Mouse (Mus musculus): Measurements from ENCODE around the gene C1ql4. TPM values are rescaled to one million over a fixed set of nuclear protein-coding genes. Genes with fewer than 3 reads are reported as not detected.
A peak's percentile ranks its signal among the peaks of the same experiment; 100 is the strongest.

C1ql4 gene
- polyA plus RNA-seq, 1 experiment from 2014 or later = 1.3 TPM

DNA sequence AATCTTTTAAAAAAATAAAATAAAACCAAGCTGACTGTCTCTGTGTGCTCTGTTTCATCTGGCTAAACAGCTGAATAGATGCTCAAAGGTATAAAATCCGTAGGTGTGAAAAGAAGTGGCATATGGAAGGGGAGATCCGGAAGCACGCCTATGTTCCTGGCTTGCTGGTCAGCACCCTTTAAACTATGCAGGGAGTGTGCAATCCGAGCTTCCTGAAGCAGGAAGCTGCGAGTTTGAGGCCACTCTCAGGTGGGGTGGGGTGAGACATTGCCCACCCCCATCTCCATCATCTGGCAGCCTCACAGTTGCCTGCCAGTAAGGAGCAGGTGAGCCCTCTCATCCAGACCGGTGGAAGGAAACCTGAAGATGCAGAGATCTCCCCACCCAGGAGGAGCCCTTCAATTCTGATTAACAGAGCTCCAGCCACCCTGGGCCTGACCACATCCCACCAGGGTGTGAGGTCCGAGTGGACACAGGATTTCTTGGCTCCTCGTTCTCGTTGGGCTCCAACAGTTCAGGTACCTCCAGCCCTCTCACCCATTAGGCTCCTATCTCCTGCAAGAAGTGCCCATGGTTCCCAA is 13.5 kb downstream of the C1ql4 start, which contains the start of gene Troap:
Gene Troap, plus strand, starts transcription at position 557 of the 581 bp plus-strand sequence.
- Histone ChIP-seq H3K27me3 (ENCODE audit: control insufficient read depth, insufficient read depth, low read length) (no peaks in the 10 kb centered on the region), H3K4me1 (ENCODE audit: control insufficient read depth, insufficient read depth, low read length) (peaks cover 15% of the 10 kb centered on the region), H3K9ac (ENCODE audit: low read depth, low read length) (peak within 1 kb of the TSS; percentile 74), H3K9me3 (ENCODE audit: control insufficient read depth, low read length) (no peaks in the 10 kb centered on the region), H3K4me2 (replicated peaks; ENCODE audit: low read depth, low read length) (peak within 1 kb of the TSS; percentile 79), H3K27ac (ENCODE audit: low read depth, low read length) (peak within 1 kb of the TSS; percentile 98), H3K36me3 (ENCODE audit: control insufficient read depth, insufficient read depth, low read length) (peaks cover 20% of the 10 kb centered on the region), H3K4me3 (ENCODE audit: low read length) (peak within 1 kb of the TSS; percentile 64)
- ATAC-seq (ENCODE audit: low FRiP score, low TSS enrichment) = peak; percentile 40
- WGBS = 18% methylated on average over 9 of the region's 9 CpGs

DNA sequence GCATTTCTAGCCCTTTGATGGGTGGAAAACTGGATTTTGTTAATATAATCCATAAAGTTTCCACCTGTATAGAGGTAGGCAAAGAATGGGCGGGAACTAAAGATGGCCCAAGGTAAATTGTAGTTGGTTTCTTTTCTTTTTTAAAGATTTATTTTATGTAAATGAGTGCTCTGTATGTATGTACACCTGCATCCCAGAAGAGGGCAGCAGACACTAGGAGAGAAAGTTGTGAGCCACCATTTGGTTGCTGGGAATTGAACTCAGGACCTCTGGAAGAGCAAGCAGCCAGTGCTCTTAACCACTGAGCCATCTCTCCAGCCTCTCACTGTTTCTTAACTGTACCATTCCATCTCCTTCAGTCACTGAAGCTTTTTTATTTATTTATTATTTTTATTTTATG is 15.6 kb downstream of the C1ql4 start:
- H3K36me3 ChIP-seq (ENCODE audit: control insufficient read depth, insufficient read depth, low read length) = peaks cover 3% of the 10 kb centered on the region
- no peak overlapping the region for H3K4me2 ChIP-seq (replicated peaks; ENCODE audit: low read depth, low read length)
- H3K4me1 ChIP-seq (ENCODE audit: control insufficient read depth, insufficient read depth, low read length) = peaks cover 15% of the 10 kb centered on the region
- H3K4me3 ChIP-seq (ENCODE audit: low read length) = no peak overlapping the region
- H3K27ac ChIP-seq (ENCODE audit: low read depth, low read length) = no peak overlapping the region
- H3K9ac ChIP-seq (ENCODE audit: low read depth, low read length) = no peak overlapping the region
- no peaks in the 10 kb centered on the region for H3K9me3 ChIP-seq (ENCODE audit: control insufficient read depth, low read length)
- H3K27me3 ChIP-seq (ENCODE audit: control insufficient read depth, insufficient read depth, low read length) = no peaks in the 10 kb centered on the region
- 90% methylated on average over 1 of the region's 1 CpGs for WGBS
- no peak for ATAC-seq (ENCODE audit: low FRiP score, low TSS enrichment)

DNA sequence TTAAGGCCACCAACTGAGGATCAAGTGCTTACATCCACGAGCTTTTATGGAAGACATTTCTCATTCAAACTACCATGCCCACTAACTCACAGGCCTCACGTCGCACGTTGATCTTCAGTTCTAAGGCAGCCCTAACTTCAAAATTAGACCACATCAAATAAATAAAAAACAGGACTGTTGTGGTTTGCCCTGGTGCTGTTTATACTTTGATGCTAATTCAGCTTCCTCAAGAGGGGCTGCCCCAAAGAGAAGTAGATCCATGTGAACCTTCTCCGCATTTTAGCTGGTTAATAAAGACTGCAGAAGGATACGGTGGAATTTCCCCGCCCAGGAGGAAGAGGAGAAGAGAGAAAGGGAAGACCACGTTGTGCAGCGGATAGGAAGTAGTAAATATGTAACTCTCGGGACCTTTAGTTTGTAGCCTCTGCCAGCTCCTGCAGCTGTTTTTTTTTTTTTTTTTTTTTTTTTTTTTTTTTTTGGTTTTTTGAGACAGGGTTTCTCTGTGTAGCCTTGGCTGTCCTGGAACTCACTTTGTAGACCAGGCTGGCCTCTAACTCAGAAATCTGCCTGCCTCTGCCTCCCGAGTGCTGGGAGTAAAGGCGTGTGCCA is 22.0 kb downstream of the C1ql4 start:
- Histone ChIP-seq H3K9ac (ENCODE audit: low read depth, low read length) (no peak overlapping the region), H3K4me1 (ENCODE audit: control insufficient read depth, insufficient read depth, low read length) (no peaks in the 10 kb centered on the region), H3K4me2 (replicated peaks; ENCODE audit: low read depth, low read length) (no peak overlapping the region), H3K4me3 (ENCODE audit: low read length) (no peak overlapping the region), H3K9me3 (ENCODE audit: control insufficient read depth, low read length) (no peaks in the 10 kb centered on the region), H3K27ac (ENCODE audit: low read depth, low read length) (no peak overlapping the region), H3K27me3 (ENCODE audit: control insufficient read depth, insufficient read depth, low read length) (peaks cover 7% of the 10 kb centered on the region; the same call in 1 of the 2 replicates), H3K36me3 (ENCODE audit: control insufficient read depth, insufficient read depth, low read length) (no peaks in the 10 kb centered on the region)
- ATAC-seq (ENCODE audit: low FRiP score, low TSS enrichment) = no peak
- whole genome bisulfite sequencing = 81% methylated on average over 12 of the region's 12 CpGs

DNA sequence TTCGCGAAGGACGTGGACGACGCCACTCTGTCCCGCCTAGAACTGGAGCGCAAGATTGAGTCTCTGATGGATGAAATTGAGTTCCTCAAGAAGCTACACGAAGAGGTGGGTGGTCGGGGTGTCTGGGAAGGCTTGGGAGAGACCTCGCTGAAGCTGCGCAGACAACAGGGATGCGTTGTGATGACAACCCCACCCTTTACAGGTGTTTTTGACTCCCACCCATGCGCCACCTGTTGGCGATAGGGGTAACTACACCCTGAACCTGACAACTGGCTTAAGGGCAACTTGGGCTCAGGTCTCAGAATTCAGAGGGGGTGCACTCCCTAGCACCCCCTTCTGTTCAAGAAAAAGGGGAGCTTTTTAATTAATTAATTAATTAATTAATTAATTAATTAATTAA is 31.3 kb downstream of the C1ql4 start:
- Histone ChIP-seq H3K27me3 (ENCODE audit: control insufficient read depth, insufficient read depth, low read length) (peaks cover 65% of the 10 kb centered on the region), H3K27ac (ENCODE audit: low read depth, low read length) (no peak overlapping the region), H3K4me2 (replicated peaks; ENCODE audit: low read depth, low read length) (no peak overlapping the region), H3K9ac (ENCODE audit: low read depth, low read length) (no peak overlapping the region), H3K36me3 (ENCODE audit: control insufficient read depth, insufficient read depth, low read length) (no peaks in the 10 kb centered on the region), H3K4me3 (ENCODE audit: low read length) (no peak overlapping the region; the same call in 1 of the 2 replicates), H3K9me3 (ENCODE audit: control insufficient read depth, low read length) (no peaks in the 10 kb centered on the region), H3K4me1 (ENCODE audit: control insufficient read depth, insufficient read depth, low read length) (peaks cover 17% of the 10 kb centered on the region)
- no peak for ATAC-seq (ENCODE audit: low FRiP score, low TSS enrichment)
- 5% methylated on average over 14 of the region's 14 CpGs for WGBS

DNA sequence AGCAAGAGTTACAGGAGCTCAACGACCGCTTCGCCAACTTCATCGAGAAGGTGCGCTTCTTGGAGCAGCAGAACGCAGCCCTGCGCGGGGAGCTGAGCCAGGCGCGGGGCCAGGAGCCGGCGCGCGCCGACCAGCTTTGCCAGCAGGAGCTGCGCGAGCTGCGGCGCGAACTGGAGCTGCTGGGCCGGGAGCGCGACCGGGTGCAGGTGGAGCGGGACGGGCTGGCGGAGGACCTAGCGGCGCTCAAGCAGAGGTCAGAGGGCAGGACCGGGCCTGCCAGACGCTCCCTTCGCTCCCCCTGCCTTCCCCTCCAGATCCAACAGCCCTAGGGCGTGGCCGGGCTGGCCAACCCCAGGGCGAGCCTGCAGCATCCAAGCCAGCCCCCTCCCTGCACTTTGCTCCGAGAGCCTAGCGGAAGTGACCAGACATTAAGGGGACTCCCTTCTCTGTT is 32.1 kb downstream of the C1ql4 start:
- WGBS = under 1% methylated on average over 34 of the region's 37 CpGs
- no peaks in the 10 kb centered on the region for H3K9me3 ChIP-seq (ENCODE audit: control insufficient read depth, low read length)
- ATAC-seq (ENCODE audit: low FRiP score, low TSS enrichment) = peak; percentile 45
- H3K27me3 ChIP-seq (ENCODE audit: control insufficient read depth, insufficient read depth, low read length) = peaks cover 62% of the 10 kb centered on the region
- peak overlapping the region; percentile 37; the same call in 1 of the 2 replicates for H3K9ac ChIP-seq (ENCODE audit: low read depth, low read length)
- H3K4me1 ChIP-seq (ENCODE audit: control insufficient read depth, insufficient read depth, low read length) = peaks cover 17% of the 10 kb centered on the region
- peak overlapping the region; percentile 59 for H3K4me2 ChIP-seq (replicated peaks; ENCODE audit: low read depth, low read length)
- no peak overlapping the region for H3K27ac ChIP-seq (ENCODE audit: low read depth, low read length)
- H3K36me3 ChIP-seq (ENCODE audit: control insufficient read depth, insufficient read depth, low read length) = no peaks in the 10 kb centered on the region
- peak overlapping the region; percentile 35 for H3K4me3 ChIP-seq (ENCODE audit: low read length)

DNA sequence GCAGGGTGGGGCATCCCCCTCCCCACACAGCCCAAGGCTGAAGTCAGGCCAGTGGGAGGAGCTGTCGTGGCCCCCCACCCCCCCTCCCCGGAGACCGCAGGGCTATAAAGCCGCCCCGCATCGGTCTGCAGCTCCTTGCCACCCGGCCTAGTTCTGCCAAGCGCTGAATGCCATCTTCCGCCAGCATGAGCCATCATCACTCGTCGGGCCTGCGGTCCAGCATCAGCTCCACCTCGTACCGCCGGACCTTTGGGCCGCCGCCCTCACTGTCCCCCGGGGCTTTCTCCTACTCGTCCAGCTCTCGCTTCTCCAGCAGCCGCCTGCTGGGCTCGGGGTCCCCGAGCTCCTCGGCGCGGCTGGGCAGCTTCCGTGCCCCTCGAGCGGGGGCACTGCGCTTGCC is 32.6 kb downstream of the C1ql4 start, which contains the start of gene Prph:
Gene Prph, plus strand, starts transcription at position 135 of the 400 bp plus-strand sequence.
- under 1% methylated on average over 30 of the region's 30 CpGs for WGBS
- Histone ChIP-seq H3K4me1 (ENCODE audit: control insufficient read depth, insufficient read depth, low read length) (peaks cover 17% of the 10 kb centered on the region), H3K9me3 (ENCODE audit: control insufficient read depth, low read length) (no peaks in the 10 kb centered on the region), H3K4me2 (replicated peaks; ENCODE audit: low read depth, low read length) (peak within 1 kb of the TSS; percentile 59), H3K27ac (ENCODE audit: low read depth, low read length) (no peak within 1 kb of the TSS), H3K4me3 (ENCODE audit: low read length) (peak within 1 kb of the TSS; percentile 35), H3K27me3 (ENCODE audit: control insufficient read depth, insufficient read depth, low read length) (peaks cover 62% of the 10 kb centered on the region), H3K9ac (ENCODE audit: low read depth, low read length) (peak within 1 kb of the TSS; percentile 37; the same call in 1 of the 2 replicates), H3K36me3 (ENCODE audit: control insufficient read depth, insufficient read depth, low read length) (no peaks in the 10 kb centered on the region)
- ATAC-seq (ENCODE audit: low FRiP score, low TSS enrichment) = no peak

DNA sequence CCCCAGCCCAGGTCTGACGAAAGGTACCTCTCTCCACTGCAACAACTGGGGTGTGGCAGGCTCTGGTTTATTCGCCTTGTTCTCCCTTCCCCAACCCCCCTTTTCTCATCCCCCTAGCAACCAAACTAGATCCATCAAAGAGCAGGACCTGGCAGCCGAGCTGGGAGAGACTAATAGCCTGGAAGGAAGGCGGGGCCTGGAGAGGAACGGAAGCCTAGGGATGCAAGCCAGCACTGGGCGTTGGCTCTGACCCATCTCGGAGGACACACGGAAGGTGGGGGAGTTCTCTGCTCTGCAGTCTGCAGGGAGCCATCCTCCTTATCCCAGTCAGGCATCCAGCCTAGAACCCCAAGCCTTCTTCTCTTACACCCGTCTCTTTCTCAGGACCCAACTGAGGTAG is 34.2 kb downstream of the C1ql4 start:
- H3K9me3 ChIP-seq (ENCODE audit: control insufficient read depth, low read length) = no peaks in the 10 kb centered on the region
- WGBS = 4% methylated on average over 9 of the region's 9 CpGs
- peaks cover 52% of the 10 kb centered on the region for H3K27me3 ChIP-seq (ENCODE audit: control insufficient read depth, insufficient read depth, low read length)
- H3K4me1 ChIP-seq (ENCODE audit: control insufficient read depth, insufficient read depth, low read length) = peaks cover 17% of the 10 kb centered on the region
- no peak overlapping the region for H3K9ac ChIP-seq (ENCODE audit: low read depth, low read length)
- ATAC-seq (ENCODE audit: low FRiP score, low TSS enrichment) = no peak
- H3K27ac ChIP-seq (ENCODE audit: low read depth, low read length) = no peak overlapping the region
- no peaks in the 10 kb centered on the region for H3K36me3 ChIP-seq (ENCODE audit: control insufficient read depth, insufficient read depth, low read length)
- H3K4me3 ChIP-seq (ENCODE audit: low read length) = no peak overlapping the region
- H3K4me2 ChIP-seq (replicated peaks; ENCODE audit: low read depth, low read length) = no peak overlapping the region

DNA sequence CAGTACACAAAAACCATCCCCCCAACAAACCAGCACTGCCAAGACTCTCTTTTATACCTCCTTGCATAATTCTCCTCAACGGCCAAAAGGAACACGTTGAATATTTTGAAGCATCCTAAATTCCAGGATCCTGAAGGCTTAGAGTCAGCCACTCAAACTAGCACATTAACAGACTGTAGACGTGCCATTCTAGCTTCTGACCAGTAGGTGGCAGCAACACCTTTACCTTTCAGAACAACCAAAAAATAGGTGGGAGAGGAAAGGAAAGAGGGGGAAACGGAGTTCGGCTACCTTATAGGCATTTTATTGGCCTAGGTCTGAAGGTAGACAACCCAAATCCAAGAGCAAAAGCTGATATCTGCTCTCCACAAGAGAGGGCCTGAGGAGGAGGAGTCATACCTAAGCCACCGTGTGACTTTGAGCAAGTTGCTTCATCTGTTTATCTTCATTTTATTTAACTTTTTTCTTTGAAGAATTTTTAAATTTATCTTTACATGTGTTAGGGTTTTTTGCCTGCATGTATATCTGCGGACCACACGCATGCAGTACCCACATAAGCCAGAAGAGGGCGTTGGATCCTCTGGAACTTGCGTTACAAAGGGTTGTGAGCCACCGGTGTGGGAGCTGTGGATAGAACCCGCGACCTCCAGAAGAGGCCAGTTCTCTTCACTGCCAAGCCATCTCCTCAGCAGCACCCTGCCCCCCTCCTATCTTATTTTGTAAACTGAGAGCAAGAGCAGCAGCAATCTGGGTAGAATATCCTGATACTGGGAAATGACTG is 38.0 kb downstream of the C1ql4 start:
- Histone ChIP-seq H3K4me3 (ENCODE audit: low read length) (no peak overlapping the region), H3K27me3 (ENCODE audit: control insufficient read depth, insufficient read depth, low read length) (peaks cover 15% of the 10 kb centered on the region), H3K9me3 (ENCODE audit: control insufficient read depth, low read length) (no peaks in the 10 kb centered on the region), H3K27ac (ENCODE audit: low read depth, low read length) (no peak overlapping the region), H3K36me3 (ENCODE audit: control insufficient read depth, insufficient read depth, low read length) (no peaks in the 10 kb centered on the region), H3K9ac (ENCODE audit: low read depth, low read length) (no peak overlapping the region), H3K4me1 (ENCODE audit: control insufficient read depth, insufficient read depth, low read length) (0 out of 2 replicates have a peak, but pooled peaks cover 6% of the 10 kb centered on the region), H3K4me2 (replicated peaks; ENCODE audit: low read depth, low read length) (no peak overlapping the region)
- WGBS = 33% methylated on average over 13 of the region's 13 CpGs
- ATAC-seq (ENCODE audit: low FRiP score, low TSS enrichment) = no peak

Data from kidney, embryonic 14.5 days (tissue).